Mouse (Mus musculus): ENCODE data around the gene Elovl1. TPM values are rescaled to one million over a fixed set of nuclear protein-coding genes. Genes with fewer than 3 reads are reported as not detected.
A peak's percentile ranks its signal among the peaks of the same experiment; 100 is the strongest.

The Elovl1 gene
- total and polyA plus RNA-seq, 3 experiments: 16.4 to 66.4 (median 17.5) TPM

- H3K9ac ChIP-seq (ENCODE audit: low read depth, low read length): no peak overlapping the region
- TF ChIP-seq CTCF (IDR thresholded peaks at IDR 0.05) (no peak), POLR2A (IDR thresholded peaks at IDR 0.05; ENCODE audit: insufficient read depth, low read depth, low read length) (no peak), EP300 (IDR thresholded peaks at IDR 0.05; ENCODE audit: insufficient read depth, low read depth, low read length) (no peak)
- H3K36me3 ChIP-seq (ENCODE audit: control insufficient read depth, insufficient read depth, low read length): no peaks in the 10 kb centered on the region; the same call in 1 of the 2 replicates
- no peaks in the 10 kb centered on the region for H3K27me3 ChIP-seq (ENCODE audit: control insufficient read depth, insufficient read depth, low read length)
- H3K79me2 ChIP-seq (replicated peaks; ENCODE audit: control insufficient read depth, insufficient read depth, low read length): no peaks in the 10 kb centered on the region; the same call in 1 of the 2 replicates
- no peak for DNase-seq
- H3K4me1 ChIP-seq (ENCODE audit: control insufficient read depth, insufficient read depth, low read length): peaks cover 6% of the 10 kb centered on the region
- intact Hi-C loops (cut with DNase I): loop anchor here (5.0 kb wide), 2 partner anchors 63 to 93 kb away; no protein-coding TSS in a partner anchor
- WGBS: 43% methylated on average over 4 of the region's 4 CpGs
- no peak overlapping the region for H3K4me3 ChIP-seq
- no peak overlapping the region for H3K27ac ChIP-seq
Measured at GRCm38 (mm10) chr4:118424541-118425160, 3.2 kb upstream of the Elovl1 start.

- Histone ChIP-seq H3K27me3 (ENCODE audit: control insufficient read depth, insufficient read depth, low read length) (no peaks in the 10 kb centered on the region), H3K27ac (no peak overlapping the region), H3K79me2 (replicated peaks; ENCODE audit: control insufficient read depth, insufficient read depth, low read length) (no peaks in the 10 kb centered on the region; the same call in 1 of the 2 replicates), H3K4me1 (ENCODE audit: control insufficient read depth, insufficient read depth, low read length) (peaks cover 6% of the 10 kb centered on the region), H3K9ac (ENCODE audit: low read depth, low read length) (no peak overlapping the region), H3K4me3 (no peak overlapping the region), H3K36me3 (ENCODE audit: control insufficient read depth, insufficient read depth, low read length) (no peaks in the 10 kb centered on the region; the same call in 1 of the 2 replicates)
- TF ChIP-seq POLR2A (IDR thresholded peaks at IDR 0.05; ENCODE audit: insufficient read depth, low read depth, low read length): no peak
- no peak for TF ChIP-seq CTCF (IDR thresholded peaks at IDR 0.05)
- TF ChIP-seq EP300 (IDR thresholded peaks at IDR 0.05; ENCODE audit: insufficient read depth, low read depth, low read length): no peak
- intact Hi-C loops (cut with DNase I): loop anchor here (5.0 kb wide), 2 partner anchors 62 to 92 kb away; no protein-coding TSS in a partner anchor
- 83% methylated on average over 1 of the region's 1 CpGs for WGBS
- no peak for DNase-seq
Measured at GRCm38 (mm10) chr4:118425374-118425773, 2.5 kb upstream of the Elovl1 start.

GRCm38 (mm10) chr4:118427415-118427767 is 502 bp upstream of the Elovl1 start:
- intact Hi-C loops (cut with DNase I): loop anchor here (5.0 kb wide), 2 partner anchors 60 to 90 kb away; no protein-coding TSS in a partner anchor
- TF ChIP-seq EP300 (IDR thresholded peaks at IDR 0.05; ENCODE audit: insufficient read depth, low read depth, low read length): no peak
- TF ChIP-seq CTCF (IDR thresholded peaks at IDR 0.05): no peak
- no peak for TF ChIP-seq POLR2A (IDR thresholded peaks at IDR 0.05; ENCODE audit: insufficient read depth, low read depth, low read length)
- Histone ChIP-seq H3K4me1 (ENCODE audit: control insufficient read depth, insufficient read depth, low read length) (peaks cover 6% of the 10 kb centered on the region), H3K27me3 (ENCODE audit: control insufficient read depth, insufficient read depth, low read length) (no peaks in the 10 kb centered on the region), H3K27ac (peak overlapping the region; percentile 97), H3K9ac (ENCODE audit: low read depth, low read length) (peak overlapping the region; percentile 70), H3K79me2 (replicated peaks; ENCODE audit: control insufficient read depth, insufficient read depth, low read length) (no peaks in the 10 kb centered on the region; the same call in 1 of the 2 replicates), H3K4me3 (peak overlapping the region; percentile 65), H3K36me3 (ENCODE audit: control insufficient read depth, insufficient read depth, low read length) (no peaks in the 10 kb centered on the region; the same call in 1 of the 2 replicates)
- DNase-seq: no peak
- WGBS: 5% methylated on average over 5 of the region's 5 CpGs

- peak overlapping the region; percentile 65 for H3K4me3 ChIP-seq
- no peaks in the 10 kb centered on the region; the same call in 1 of the 2 replicates for H3K79me2 ChIP-seq (replicated peaks; ENCODE audit: control insufficient read depth, insufficient read depth, low read length)
- H3K36me3 ChIP-seq (ENCODE audit: control insufficient read depth, insufficient read depth, low read length): no peaks in the 10 kb centered on the region
- no peak for TF ChIP-seq CTCF (IDR thresholded peaks at IDR 0.05)
- TF ChIP-seq EP300 (IDR thresholded peaks at IDR 0.05; ENCODE audit: insufficient read depth, low read depth, low read length): 0 out of 2 replicates have a peak, but pooled peaks have one; percentile 3
- peak overlapping the region; percentile 97 for H3K27ac ChIP-seq
- 32% methylated on average over 15 of the region's 15 CpGs for WGBS
- H3K27me3 ChIP-seq (ENCODE audit: control insufficient read depth, insufficient read depth, low read length): no peaks in the 10 kb centered on the region
- H3K9ac ChIP-seq (ENCODE audit: low read depth, low read length): peak overlapping the region; percentile 93
- intact Hi-C loops (cut with DNase I): loop anchor here (1.0 to 5.0 kb wide), 3 partner anchors 19 to 89 kb away; partner anchors contain the start of genes Med8 and Szt2
- H3K4me1 ChIP-seq (ENCODE audit: control insufficient read depth, insufficient read depth, low read length): peaks cover 6% of the 10 kb centered on the region
- peak; percentile 50 to 58 for DNase-seq
Measured at GRCm38 (mm10) chr4:118428531-118429214, 780 bp downstream of the Elovl1 start.

GRCm38 (mm10) chr4:118429215-118429895 is 1.5 kb downstream of the Elovl1 start:
- Histone ChIP-seq H3K79me2 (replicated peaks; ENCODE audit: control insufficient read depth, insufficient read depth, low read length) (no peaks in the 10 kb centered on the region; the same call in 1 of the 2 replicates), H3K27me3 (ENCODE audit: control insufficient read depth, insufficient read depth, low read length) (no peaks in the 10 kb centered on the region), H3K4me1 (ENCODE audit: control insufficient read depth, insufficient read depth, low read length) (peaks cover 6% of the 10 kb centered on the region), H3K9ac (ENCODE audit: low read depth, low read length) (no peak overlapping the region), H3K4me3 (peak overlapping the region; percentile 65), H3K27ac (peak overlapping the region; percentile 97), H3K36me3 (ENCODE audit: control insufficient read depth, insufficient read depth, low read length) (no peaks in the 10 kb centered on the region)
- intact Hi-C loops (cut with DNase I): loop anchor here (5.0 kb wide), 2 partner anchors 58 to 88 kb away; no protein-coding TSS in a partner anchor
- TF ChIP-seq CTCF (IDR thresholded peaks at IDR 0.05) (no peak), EP300 (IDR thresholded peaks at IDR 0.05; ENCODE audit: insufficient read depth, low read depth, low read length) (no peak), POLR2A (IDR thresholded peaks at IDR 0.05; ENCODE audit: insufficient read depth, low read depth, low read length) (no peak)
- 54% methylated on average over 7 of the region's 7 CpGs for WGBS
- DNase-seq: no peak
